Mouse (Mus musculus) heart, postnatal 10 days (tissue): Measurements from ENCODE around the gene Elavl1. TPM values are rescaled to one million over a fixed set of nuclear protein-coding genes. Genes with fewer than 3 reads are reported as not detected.
"Not testable (repeated sequence)": the region's sequence is repeated elsewhere in the genome, so short reads cannot be mapped to it uniquely, and the experiment has no call there.

Source experiments
- DNase-seq, 2 experiments: peaks; one replicate each; pipeline ENCODE4 v3.0.0; 2021
- intact Hi-C: fragments of 180-260 bp; cut with DNase I; formaldehyde crosslinking; loops from one replicate; pipeline ENCODE4 v1.15.1; 2025
- total RNA-seq, 2 experiments: library from RNA; stranded (reverse); gene quantifications; 2 replicates each; pipeline ENCODE4 v1.2.3; 2021

Gene Elavl1
- total RNA-seq, result 10 to 100 TPM; 71.1 to 83.2 TPM

- peak; percentile 98 for DNase-seq
- intact Hi-C loops, result loop anchor here (5.0 kb wide), 3 partner anchors 133 to 192 kb away; partner anchors contain the start of gene Cers4
Observed at GRCm38 (mm10) chr8:4324983-4325750, at the start of gene Elavl1, which contains the start of gene Ccl25. Elavl1 (minus strand) TSS chr8:4325413. Ccl25 (plus strand) TSS chr8:4325210.

GRCm38 (mm10) chr8:4372657-4373056 lies 47.4 kb upstream of the Elavl1 start:
- peak in 1 of 2 experiments; percentile 15 for DNase-seq
- intact Hi-C loops, result loop anchor here (5.0 kb wide), 3 partner anchors 120 to 230 kb away; partner anchors contain the start of gene Snapc2

DNA sequence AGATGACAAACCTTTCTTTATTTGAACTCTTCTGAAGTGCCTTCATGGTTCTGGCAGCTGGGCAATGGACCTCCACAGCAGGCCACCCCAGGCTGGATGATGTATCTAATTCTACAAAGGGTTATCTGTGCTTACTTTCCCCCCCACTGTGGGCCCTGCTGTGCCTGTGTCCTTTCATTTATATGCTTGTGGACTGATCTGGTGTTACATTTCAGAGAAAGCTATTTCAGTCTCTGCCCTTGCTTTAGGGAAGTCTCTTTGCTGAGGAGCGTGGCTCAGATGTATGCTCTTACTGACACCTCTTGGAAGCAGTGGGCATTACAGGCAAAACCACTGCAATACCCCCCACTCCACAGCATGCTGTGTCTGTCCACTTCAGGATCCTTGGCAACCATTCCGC lies 44.9 kb upstream of the Elavl1 start:
- DNase-seq, result peak; percentile 59 to 70
- intact Hi-C loops, result loop anchor here (5.0 kb wide), 3 partner anchors 118 to 228 kb away; partner anchors contain the start of gene Snapc2

DNA sequence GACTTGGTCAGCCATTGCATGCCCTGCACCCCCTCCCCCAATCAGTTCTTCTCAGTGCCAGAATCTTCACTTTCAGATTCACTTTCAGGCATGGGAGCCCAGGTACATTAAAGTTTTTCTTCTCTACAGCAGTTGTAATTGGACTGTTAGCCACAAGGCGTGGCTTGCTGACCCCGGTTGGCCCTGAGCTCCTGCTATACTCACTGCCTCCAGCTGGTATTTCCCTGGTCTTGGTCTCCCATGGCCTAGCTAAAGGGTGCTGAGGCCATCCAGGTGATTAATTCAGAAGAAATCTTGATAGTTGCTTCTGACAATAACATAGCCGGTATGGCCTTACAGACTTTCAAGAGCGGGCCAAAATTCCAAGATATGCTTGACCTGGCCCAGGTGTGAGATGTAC lies 43.3 kb upstream of the Elavl1 start:
- intact Hi-C loops, result no loop called here
- DNase-seq, result no peak

DNA sequence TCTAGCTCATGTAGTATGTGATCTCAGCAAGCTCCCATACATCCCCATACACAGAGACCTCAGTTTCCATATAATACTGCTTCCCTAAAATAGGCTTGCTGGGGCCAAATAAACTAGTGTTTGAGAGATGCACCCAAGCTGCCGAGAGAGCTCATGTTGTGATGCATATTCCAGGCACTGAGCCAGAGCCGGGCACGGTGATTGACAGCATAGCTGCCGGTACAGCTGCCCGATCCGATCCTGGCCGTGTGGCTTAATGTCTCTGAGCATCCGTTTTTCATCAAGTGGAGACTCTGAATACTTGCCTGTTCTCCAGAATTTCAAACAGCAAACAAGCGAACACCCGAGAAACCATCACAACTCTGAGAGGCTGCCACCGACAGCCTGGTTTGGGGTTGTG lies 42.6 kb upstream of the Elavl1 start:
- intact Hi-C loops, result no loop called here
- peak; percentile 46 to 56 for DNase-seq

DNA sequence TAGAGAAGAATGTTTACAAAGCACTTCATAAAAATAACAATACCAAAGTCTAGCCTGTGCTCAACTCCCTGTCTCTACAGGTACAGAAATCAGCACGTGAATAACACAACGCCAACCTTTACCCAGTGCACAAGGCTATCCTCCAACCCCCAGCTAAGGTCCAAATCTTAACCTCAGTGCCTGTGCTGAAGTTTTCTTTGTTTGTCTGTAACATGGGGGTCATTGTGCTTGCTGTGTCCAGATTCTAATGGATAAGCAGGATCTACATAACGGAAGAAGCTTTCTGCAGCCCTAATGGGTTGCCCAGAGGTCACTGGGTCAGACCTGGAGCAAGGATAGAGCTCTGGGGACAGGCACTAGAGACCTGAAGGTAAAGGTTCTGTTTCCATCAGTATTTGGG lies 41.0 kb upstream of the Elavl1 start:
- intact Hi-C loops, result no loop called here
- DNase-seq, result no peak

DNA sequence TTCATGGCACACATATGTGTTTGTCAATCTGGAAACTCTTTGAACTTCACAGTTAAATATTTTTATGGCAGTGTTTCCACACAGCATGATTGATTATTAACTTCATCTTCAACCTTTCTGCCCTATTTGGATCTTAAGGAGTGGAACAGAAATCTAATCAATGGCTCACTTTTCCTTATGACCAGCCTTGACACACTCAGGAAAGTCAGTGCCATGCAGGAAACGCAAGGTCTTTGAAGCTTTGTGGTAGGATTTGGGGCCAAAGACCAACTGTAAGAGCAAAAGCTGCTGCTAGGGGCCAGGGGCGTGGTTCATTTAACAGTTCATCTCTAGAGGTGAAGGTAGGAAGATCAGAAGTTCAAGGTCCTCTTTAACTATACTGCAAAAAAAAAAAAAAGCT lies 35.7 kb upstream of the Elavl1 start:
- intact Hi-C loops, result no loop called here
- no peak for DNase-seq

DNA sequence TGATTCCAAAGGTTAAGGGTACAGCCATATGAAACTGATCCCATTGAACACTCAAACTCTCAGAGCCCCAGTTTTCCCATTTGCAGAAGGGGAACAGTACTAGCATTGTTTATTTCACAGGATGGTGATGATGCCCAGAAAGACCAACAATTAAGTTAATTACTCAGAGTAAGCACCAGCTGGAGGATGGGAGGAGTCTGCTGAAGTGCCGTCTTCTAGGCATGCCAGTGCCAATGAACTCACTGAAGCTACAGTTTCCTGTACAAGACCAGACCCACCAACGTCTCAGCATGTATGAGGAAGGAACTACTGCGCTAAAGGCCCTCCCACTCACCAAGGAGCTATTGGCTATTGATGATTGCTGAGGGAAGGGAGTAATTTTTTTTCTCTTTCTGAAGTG lies 34.1 kb upstream of the Elavl1 start:
- intact Hi-C loops, result no loop called here

GRCm38 (mm10) chr8:4355455-4355854 lies 30.2 kb upstream of the Elavl1 start:
- no peak for DNase-seq
- intact Hi-C loops, result no loop called here

More for the DNA sequence above, 34.1 kb upstream of the Elavl1 start:
- no peak for DNase-seq

DNA sequence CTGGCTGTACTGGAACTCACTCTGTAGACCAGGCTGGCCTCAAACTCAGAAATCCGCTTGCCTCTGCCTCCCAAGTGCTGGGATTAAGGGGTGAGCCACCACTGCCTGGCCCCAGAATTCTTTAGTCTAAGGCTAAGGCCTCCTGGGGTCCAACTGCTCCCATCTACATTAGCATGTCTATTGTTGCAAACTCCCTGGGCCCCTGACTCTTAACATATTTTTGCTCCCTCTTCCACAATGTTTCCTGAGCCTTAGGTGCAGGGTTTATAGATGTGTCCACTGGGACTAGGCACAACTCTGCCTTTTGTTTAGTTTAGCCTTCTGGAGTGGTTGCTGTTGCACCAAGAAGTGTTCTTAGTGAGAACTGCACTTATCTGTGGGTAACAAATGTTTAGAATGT lies 29.3 kb upstream of the Elavl1 start:
- intact Hi-C loops, result no loop called here
- no peak for DNase-seq

DNA sequence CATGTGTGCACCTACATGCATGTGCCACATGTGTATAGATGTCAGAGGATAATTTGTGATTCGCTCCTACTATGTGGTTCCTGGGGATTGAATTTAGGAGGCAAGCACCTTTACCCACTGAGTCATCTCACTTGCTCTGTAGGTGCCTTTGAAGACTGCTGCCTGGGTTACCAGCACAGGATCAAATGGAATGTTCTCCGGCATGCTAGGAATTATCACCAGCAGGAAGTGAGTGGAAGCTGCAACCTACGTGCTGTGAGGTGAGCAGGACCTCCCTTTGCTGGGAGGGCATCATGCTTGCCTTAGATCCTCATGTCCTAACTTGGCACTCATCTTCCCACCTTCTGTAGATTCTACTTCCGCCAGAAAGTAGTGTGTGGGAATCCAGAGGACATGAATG lies 28.5 kb upstream of the Elavl1 start:
- intact Hi-C loops, result no loop called here
- no peak for DNase-seq

DNA sequence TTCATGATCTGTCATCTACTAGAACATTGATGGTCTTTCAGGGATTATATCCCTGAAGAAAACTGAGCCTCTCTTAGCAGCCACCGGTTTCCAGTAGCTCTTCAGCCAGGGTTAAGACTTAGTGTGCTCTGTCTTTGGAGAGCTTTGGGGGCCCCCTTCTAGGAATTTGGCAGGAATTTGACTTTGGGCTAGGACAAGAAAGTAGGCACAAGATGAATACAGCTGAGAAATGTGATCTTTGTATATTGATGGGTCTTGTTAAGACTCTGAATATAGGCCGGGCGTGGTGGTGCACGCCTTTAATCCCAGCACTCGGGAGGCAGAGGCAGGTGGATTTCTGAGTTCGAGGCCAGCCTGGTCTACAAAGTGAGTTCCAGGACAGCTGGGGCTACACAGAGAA lies 27.3 kb upstream of the Elavl1 start:
- DNase-seq, intact Hi-C loops: not testable (repeated sequence)

GRCm38 (mm10) chr8:4350618-4351017 lies 25.4 kb upstream of the Elavl1 start:
- no peak for DNase-seq
- intact Hi-C loops, result no loop called here

GRCm38 (mm10) chr8:4349335-4349734 lies 24.1 kb upstream of the Elavl1 start:
- no peak for DNase-seq
- intact Hi-C loops, result no loop called here

DNA sequence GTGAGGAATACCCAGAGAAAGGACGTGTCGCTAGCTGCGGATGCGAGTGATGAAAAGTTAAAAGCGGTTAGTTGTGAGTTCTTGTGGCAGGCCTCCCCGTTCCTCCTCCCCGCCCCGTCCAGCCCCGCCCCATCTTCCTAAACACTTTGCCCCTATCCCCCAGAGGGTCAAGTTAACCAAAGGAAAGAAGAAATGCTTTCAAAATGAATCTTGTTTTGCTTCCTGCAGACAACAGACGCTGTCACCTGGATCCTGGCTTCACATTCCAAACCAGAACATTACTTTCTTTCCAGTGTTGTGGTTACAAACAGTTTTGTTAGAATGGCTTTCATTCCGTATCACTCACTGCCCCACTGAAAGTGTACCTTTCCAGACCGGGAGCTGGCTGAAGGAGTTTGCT lies 23.1 kb upstream of the Elavl1 start:
- intact Hi-C loops, result no loop called here
- no peak for DNase-seq

- intact Hi-C loops, result no loop called here
Observed at GRCm38 (mm10) chr8:4347661-4348060, 22.4 kb upstream of the Elavl1 start.

GRCm38 (mm10) chr8:4340207-4340606 lies 15.0 kb upstream of the Elavl1 start:
- intact Hi-C loops, result no loop called here
- DNase-seq, result no peak

More at GRCm38 (mm10) chr8:4347661-4348060, 22.4 kb upstream of the Elavl1 start:
- DNase-seq, result no peak

GRCm38 (mm10) chr8:4335678-4336077 lies 10.5 kb upstream of the Elavl1 start:
- intact Hi-C loops, result no loop called here
- DNase-seq, result no peak

- no peak for DNase-seq
- intact Hi-C loops, result no loop called here
Observed at GRCm38 (mm10) chr8:4333966-4334365, 8.8 kb upstream of the Elavl1 start.

DNA sequence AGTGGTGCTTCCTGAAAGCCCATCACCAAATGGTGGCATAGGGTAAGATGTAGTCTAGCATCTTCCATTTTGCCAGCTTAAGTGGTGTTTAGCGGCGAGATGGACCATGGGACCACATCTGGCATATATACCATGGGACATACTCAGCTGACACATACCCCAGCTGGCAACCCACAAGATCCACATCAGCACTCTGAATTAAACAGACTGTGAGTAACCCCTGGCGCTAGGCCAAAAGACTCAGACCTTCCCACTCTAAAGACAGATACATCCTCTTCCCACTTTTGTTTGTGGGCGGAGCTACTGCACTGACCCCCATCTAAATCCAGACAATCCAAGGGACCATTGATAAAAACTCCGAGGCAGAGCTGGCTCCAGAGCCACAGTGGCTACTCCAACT lies 3.8 kb upstream of the Elavl1 start:
- DNase-seq, result no peak

GRCm38 (mm10) chr8:4325751-4326036 lies 481 bp upstream of the Elavl1 start:
- intact Hi-C loops, result loop anchor here (5.0 kb wide), 2 partner anchors 167 to 192 kb away; partner anchors contain the start of gene Cers4
- DNase-seq, result no peak

More for the DNA sequence above, 3.8 kb upstream of the Elavl1 start:
- intact Hi-C loops, result loop anchor here (5.0 kb wide), 2 partner anchors 163 to 188 kb away; partner anchors contain the start of gene Cers4

DNA sequence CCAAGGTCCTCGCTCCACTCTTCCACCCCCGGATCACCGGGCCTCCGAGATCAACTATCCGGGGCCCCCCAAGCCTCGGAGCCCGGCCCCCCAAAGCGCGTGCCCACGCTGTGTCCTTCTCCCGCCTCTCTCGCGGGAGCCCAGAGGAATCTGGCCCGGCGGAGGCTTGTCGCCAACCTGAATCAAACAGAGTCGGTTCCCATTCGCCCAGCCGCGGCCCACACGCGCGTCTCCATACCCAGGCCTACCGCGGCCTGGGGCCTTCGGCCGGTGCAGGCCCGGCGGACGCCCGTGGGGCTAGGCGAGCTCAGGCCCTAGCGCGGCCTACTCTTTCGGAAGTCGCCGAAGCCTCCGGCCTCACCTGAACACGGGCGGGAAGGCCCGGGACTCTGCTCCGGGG lies 688 bp downstream of the Elavl1 start:
- no peak for DNase-seq
- intact Hi-C loops, result loop anchor here (5.0 kb wide), 1 partner anchor 132 kb away; no protein-coding TSS in a partner anchor
